Mouse (Mus musculus): Measurements from ENCODE around the gene Arsg. TPM values are rescaled to one million over a fixed set of nuclear protein-coding genes. Genes with fewer than 3 reads are reported as not detected.

Gene Arsg
- polyA plus RNA-seq, 1 experiment from 2014 or later, result 3.5 TPM

DNA sequence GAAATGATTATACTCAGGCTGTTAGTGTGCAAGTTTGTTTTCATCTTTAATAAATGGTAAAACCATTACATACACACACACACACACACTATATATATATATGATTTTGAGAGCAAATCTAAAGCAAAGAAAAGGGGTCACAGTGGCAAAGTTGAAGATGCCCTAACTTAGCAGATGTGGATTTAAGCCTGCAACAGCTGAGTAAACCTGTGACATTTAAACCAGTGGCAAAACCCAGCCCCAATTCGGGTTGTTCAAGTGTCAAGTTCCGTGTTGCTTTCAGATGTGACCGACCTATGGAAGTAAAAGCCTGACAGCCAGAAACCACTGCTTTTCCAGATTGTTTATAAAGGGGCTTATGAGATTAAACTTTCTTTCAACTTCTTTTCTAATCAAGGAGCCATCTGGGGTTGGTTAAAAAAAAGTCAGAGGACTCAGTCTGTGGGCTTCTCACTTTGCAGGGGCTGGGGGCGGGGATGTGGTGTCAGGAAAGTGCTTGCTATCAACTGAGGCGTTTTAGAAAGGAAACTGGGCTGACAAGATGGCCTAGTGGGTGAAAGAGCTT is 30.9 kb upstream of the Arsg start:
- Histone ChIP-seq H3K4me2 (no peak overlapping the region), H3K9me3 (no peaks in the 10 kb centered on the region), H3K9ac (no peak overlapping the region), H3K36me3 (peaks cover 11% of the 10 kb centered on the region; the same call in 1 of the 2 replicates), H3K4me1 (peaks cover 17% of the 10 kb centered on the region; the same call in 1 of the 2 replicates), H3K27ac (no peak overlapping the region), H3K27me3 (no peaks in the 10 kb centered on the region), H3K4me3 (no peak overlapping the region)
- 33% methylated on average over 5 of the region's 5 CpGs for WGBS
- no peak for ATAC-seq (ENCODE audit: insufficient number of reproducible peaks, low FRiP score, low TSS enrichment, low read depth)

DNA sequence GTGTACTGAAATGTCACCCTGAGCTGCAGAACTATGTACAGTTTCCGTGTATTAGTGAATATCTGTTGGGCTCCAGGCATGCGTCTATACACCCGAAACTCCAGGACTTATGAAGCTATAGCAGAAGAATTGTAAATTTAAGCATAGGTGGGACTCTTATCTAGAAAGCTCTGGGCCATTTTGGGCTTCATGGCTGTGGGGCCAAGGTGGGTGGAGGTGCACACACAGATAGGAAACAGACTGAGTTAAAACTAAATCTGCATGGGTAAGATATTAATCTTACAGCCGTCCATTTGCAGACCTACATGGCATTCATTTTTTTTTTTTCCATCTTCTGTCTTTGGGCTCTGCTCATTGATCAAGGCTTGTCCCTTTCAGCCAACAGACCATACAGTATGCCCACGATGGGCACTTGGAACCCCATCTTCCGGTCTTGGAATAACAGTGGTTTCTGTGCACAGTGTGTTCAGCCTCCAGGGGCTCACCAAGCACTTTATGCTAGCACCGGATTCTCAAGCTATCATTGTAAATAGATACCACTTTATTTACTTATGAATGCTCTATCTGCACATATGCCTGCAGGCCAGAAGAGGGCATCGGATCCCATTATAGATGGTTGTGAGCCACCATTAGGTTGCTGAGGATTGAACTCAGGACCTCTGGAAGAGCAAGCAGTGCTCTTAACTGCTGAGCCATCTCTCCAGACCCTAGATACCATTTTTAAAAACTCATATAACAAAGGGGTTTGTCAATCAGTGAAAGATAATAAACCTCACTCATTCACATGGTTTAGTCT is 29.5 kb upstream of the Arsg start:
- Histone ChIP-seq H3K27ac (no peak overlapping the region), H3K36me3 (no peaks in the 10 kb centered on the region), H3K9me3 (no peaks in the 10 kb centered on the region), H3K4me1 (peaks cover 17% of the 10 kb centered on the region; the same call in 1 of the 2 replicates), H3K4me3 (no peak overlapping the region), H3K4me2 (no peak overlapping the region), H3K9ac (no peak overlapping the region), H3K27me3 (no peaks in the 10 kb centered on the region)
- WGBS, result 90% methylated on average over 8 of the region's 8 CpGs
- no peak for ATAC-seq (ENCODE audit: insufficient number of reproducible peaks, low FRiP score, low TSS enrichment, low read depth)

GRCm38 (mm10) chr11:109444600-109444999 is 28.6 kb upstream of the Arsg start:
- 63% methylated on average over 7 of the region's 7 CpGs for WGBS
- no peak overlapping the region for H3K4me3 ChIP-seq
- no peak overlapping the region for H3K4me2 ChIP-seq
- H3K9me3 ChIP-seq, result no peaks in the 10 kb centered on the region
- no peaks in the 10 kb centered on the region for H3K27me3 ChIP-seq
- no peak; the same call in 1 of the 2 replicates for ATAC-seq (ENCODE audit: insufficient number of reproducible peaks, low FRiP score, low TSS enrichment, low read depth)
- no peaks in the 10 kb centered on the region for H3K36me3 ChIP-seq
- no peak overlapping the region for H3K27ac ChIP-seq
- H3K9ac ChIP-seq, result no peak overlapping the region
- H3K4me1 ChIP-seq, result peaks cover 13% of the 10 kb centered on the region; the same call in 1 of the 2 replicates

GRCm38 (mm10) chr11:109445438-109446035 is 27.6 kb upstream of the Arsg start:
- no peak overlapping the region for H3K9ac ChIP-seq
- no peaks in the 10 kb centered on the region for H3K9me3 ChIP-seq
- ATAC-seq (ENCODE audit: insufficient number of reproducible peaks, low FRiP score, low TSS enrichment, low read depth), result no peak
- H3K4me2 ChIP-seq, result no peak overlapping the region
- peaks cover 4% of the 10 kb centered on the region; the same call in 1 of the 2 replicates for H3K4me1 ChIP-seq
- WGBS, result 41% methylated on average over 13 of the region's 13 CpGs
- H3K36me3 ChIP-seq, result no peaks in the 10 kb centered on the region
- no peaks in the 10 kb centered on the region for H3K27me3 ChIP-seq
- H3K4me3 ChIP-seq, result no peak overlapping the region
- no peak overlapping the region for H3K27ac ChIP-seq

DNA sequence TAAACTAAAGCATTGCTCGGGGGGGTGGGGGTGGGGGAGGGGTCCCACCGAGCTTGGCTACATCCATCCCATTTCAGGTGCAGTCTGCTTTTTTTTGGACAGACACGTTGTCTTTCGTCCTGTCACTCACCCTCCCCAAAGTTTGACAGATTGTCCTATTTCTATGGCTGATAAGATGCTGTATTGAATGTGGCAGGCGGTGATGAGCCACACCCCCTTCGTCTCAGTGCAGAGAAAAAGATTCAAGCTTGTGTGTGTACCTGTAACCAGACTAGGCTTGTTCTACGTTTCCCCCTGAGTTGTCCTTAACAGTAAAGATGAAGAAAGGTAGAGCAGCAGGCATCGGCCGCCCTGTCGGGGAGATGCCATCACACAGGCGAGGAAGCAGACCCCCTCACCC is 22.0 kb upstream of the Arsg start:
- Histone ChIP-seq H3K36me3 (0 out of 2 replicates have a peak, but pooled peaks cover 2% of the 10 kb centered on the region), H3K9me3 (no peaks in the 10 kb centered on the region), H3K9ac (no peak overlapping the region), H3K4me2 (no peak overlapping the region), H3K27me3 (no peaks in the 10 kb centered on the region), H3K4me3 (no peak overlapping the region), H3K4me1 (no peaks in the 10 kb centered on the region), H3K27ac (no peak overlapping the region)
- ATAC-seq (ENCODE audit: insufficient number of reproducible peaks, low FRiP score, low TSS enrichment, low read depth), result no peak
- WGBS, result 74% methylated on average over 11 of the region's 11 CpGs

GRCm38 (mm10) chr11:109456261-109456660 is 16.9 kb upstream of the Arsg start:
- no peak for ATAC-seq (ENCODE audit: insufficient number of reproducible peaks, low FRiP score, low TSS enrichment, low read depth)

GRCm38 (mm10) chr11:109458165-109458564 is 15.0 kb upstream of the Arsg start:
- H3K4me3 ChIP-seq, result no peak overlapping the region
- no peaks in the 10 kb centered on the region for H3K27me3 ChIP-seq
- H3K9ac ChIP-seq, result no peak overlapping the region
- WGBS, result 93% methylated on average over 11 of the region's 11 CpGs
- no peaks in the 10 kb centered on the region for H3K4me1 ChIP-seq
- H3K36me3 ChIP-seq, result 0 out of 2 replicates have a peak, but pooled peaks cover 2% of the 10 kb centered on the region
- no peak overlapping the region for H3K27ac ChIP-seq
- H3K4me2 ChIP-seq, result no peak overlapping the region
- no peaks in the 10 kb centered on the region for H3K9me3 ChIP-seq
- no peak for ATAC-seq (ENCODE audit: insufficient number of reproducible peaks, low FRiP score, low TSS enrichment, low read depth)

More at GRCm38 (mm10) chr11:109456261-109456660, 16.9 kb upstream of the Arsg start:
- Histone ChIP-seq H3K9me3 (no peaks in the 10 kb centered on the region), H3K4me1 (no peaks in the 10 kb centered on the region), H3K36me3 (0 out of 2 replicates have a peak, but pooled peaks cover 2% of the 10 kb centered on the region), H3K27ac (no peak overlapping the region), H3K4me3 (no peak overlapping the region), H3K9ac (no peak overlapping the region), H3K27me3 (no peaks in the 10 kb centered on the region), H3K4me2 (no peak overlapping the region)
- WGBS, result 81% methylated on average over 5 of the region's 5 CpGs

DNA sequence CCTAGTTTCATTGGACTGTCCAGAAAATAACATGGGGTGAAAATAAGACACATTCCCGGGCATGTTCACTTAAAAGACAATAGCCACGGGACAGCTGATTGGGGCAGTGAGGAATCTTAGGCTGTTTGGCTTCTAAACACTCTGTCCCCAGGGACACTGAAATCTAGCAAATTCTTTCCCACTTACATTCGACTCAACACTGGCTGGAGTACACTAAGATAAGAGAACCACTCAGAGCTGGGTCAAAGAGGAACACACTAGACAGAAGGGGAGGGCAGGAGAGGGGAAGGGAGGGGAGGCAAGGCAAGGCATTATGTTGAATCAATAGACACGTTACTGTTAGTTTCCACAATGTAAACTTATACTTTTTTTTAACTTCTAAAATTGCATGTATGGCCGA is 12.6 kb upstream of the Arsg start:
- ATAC-seq (ENCODE audit: insufficient number of reproducible peaks, low FRiP score, low TSS enrichment, low read depth), result no peak
- Histone ChIP-seq H3K9me3 (no peaks in the 10 kb centered on the region), H3K4me2 (no peak overlapping the region), H3K27me3 (no peaks in the 10 kb centered on the region), H3K9ac (no peak overlapping the region), H3K27ac (no peak overlapping the region), H3K36me3 (no peaks in the 10 kb centered on the region), H3K4me3 (no peak overlapping the region), H3K4me1 (no peaks in the 10 kb centered on the region)
- WGBS, result 79% methylated on average over 5 of the region's 5 CpGs

DNA sequence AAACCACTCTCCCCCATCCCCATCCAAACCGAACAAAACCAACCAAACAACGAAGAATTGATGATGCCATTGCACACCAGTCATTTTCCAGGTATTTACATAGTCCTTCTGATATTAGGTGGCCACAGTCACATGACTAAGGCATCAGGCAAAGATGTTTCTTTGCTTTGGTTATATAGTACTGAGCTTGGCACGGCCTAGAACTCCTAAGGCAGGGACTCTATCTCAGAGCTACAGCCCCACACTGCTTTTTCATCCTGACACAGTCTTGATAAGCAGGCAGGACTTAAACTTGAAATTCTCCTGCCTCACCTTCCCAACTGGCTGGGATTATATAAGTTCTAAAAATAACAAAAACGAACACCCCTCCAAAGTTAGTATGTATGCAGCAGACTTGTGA is 8.1 kb upstream of the Arsg start:
- no peak overlapping the region for H3K9ac ChIP-seq
- no peak for ATAC-seq (ENCODE audit: insufficient number of reproducible peaks, low FRiP score, low TSS enrichment, low read depth)
- WGBS, result 90% methylated on average over 4 of the region's 4 CpGs

DNA sequence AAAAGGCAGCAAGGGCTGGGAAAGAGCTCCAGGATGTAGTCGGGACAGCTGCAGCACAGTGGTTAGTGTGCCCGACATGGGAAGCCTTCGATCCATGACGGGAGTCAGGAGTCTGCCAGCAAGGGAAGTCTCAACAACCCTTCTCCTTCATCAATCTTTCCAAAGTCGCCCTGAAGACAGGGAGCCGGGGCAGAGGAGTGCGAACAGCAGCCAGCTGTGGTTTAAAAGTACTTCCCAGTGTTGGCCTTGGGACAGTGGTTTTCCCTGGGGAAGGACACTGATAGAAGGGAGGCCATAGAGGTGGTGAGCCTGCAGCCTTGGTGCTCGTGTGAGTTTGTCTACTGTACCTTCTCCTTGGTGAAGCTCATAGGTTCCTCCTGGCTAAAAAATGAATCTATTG is 6.2 kb upstream of the Arsg start:
- peaks cover 6% of the 10 kb centered on the region; the same call in 1 of the 2 replicates for H3K4me1 ChIP-seq
- no peak for ATAC-seq (ENCODE audit: insufficient number of reproducible peaks, low FRiP score, low TSS enrichment, low read depth)
- no peak overlapping the region for H3K4me2 ChIP-seq
- H3K27me3 ChIP-seq, result peaks cover 17% of the 10 kb centered on the region
- no peaks in the 10 kb centered on the region for H3K9me3 ChIP-seq
- 66% methylated on average over 8 of the region's 8 CpGs for whole genome bisulfite sequencing
- no peak overlapping the region for H3K27ac ChIP-seq
- no peaks in the 10 kb centered on the region for H3K36me3 ChIP-seq
- no peak overlapping the region for H3K9ac ChIP-seq
- no peak overlapping the region for H3K4me3 ChIP-seq

More for the DNA sequence above, 8.1 kb upstream of the Arsg start:
- Histone ChIP-seq H3K4me3 (no peak overlapping the region), H3K4me2 (no peak overlapping the region), H3K27ac (no peak overlapping the region), H3K36me3 (no peaks in the 10 kb centered on the region), H3K9me3 (no peaks in the 10 kb centered on the region), H3K27me3 (no peaks in the 10 kb centered on the region), H3K4me1 (no peaks in the 10 kb centered on the region)

DNA sequence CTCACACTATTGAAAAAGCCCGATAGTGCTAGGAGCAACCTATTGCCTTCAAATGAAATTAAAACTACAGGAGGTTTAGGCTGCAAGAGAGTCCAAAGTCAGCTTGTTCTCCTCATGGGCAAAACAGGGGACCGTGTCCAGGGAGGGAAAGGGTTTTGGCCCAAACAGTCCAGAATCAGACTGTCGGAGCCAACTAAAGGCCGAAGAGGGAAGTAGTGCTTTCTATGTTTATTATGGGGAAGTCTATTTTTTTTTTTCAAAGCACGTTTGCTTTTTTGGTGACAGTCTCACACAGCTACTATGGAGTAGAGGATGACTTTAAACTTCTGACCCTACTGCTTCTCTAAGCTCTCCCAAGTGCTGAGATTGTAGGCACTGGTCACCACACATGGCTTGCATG is 5.0 kb upstream of the Arsg start:
- ATAC-seq (ENCODE audit: insufficient number of reproducible peaks, low FRiP score, low TSS enrichment, low read depth), result no peak
- WGBS, result 84% methylated on average over 5 of the region's 5 CpGs
- Histone ChIP-seq H3K27ac (no peak overlapping the region), H3K4me3 (no peak overlapping the region), H3K9ac (no peak overlapping the region), H3K27me3 (peaks cover 20% of the 10 kb centered on the region), H3K4me2 (no peak overlapping the region), H3K4me1 (peaks cover 13% of the 10 kb centered on the region; the same call in 1 of the 2 replicates), H3K36me3 (no peaks in the 10 kb centered on the region), H3K9me3 (no peaks in the 10 kb centered on the region)

GRCm38 (mm10) chr11:109470170-109470569 is 3.0 kb upstream of the Arsg start:
- Histone ChIP-seq H3K27me3 (peaks cover 28% of the 10 kb centered on the region), H3K4me2 (no peak overlapping the region), H3K9ac (no peak overlapping the region), H3K9me3 (no peaks in the 10 kb centered on the region), H3K4me1 (peaks cover 19% of the 10 kb centered on the region), H3K4me3 (no peak overlapping the region), H3K27ac (no peak overlapping the region), H3K36me3 (no peaks in the 10 kb centered on the region)
- 61% methylated on average over 9 of the region's 9 CpGs for WGBS
- ATAC-seq (ENCODE audit: insufficient number of reproducible peaks, low FRiP score, low TSS enrichment, low read depth), result no peak
